ENCODE assay signal across 8 mouse cellular contexts in genomic region chr12:33314924-33315643, GRCm38 (mm10).
A peak's percentile ranks its signal among the peaks of the same experiment; 100 is the strongest.
DNase-seq lines count a peak whose midpoint lies in the region; ATAC-seq and TF ChIP-seq lines count a peak whose summit lies in the region.

No protein-coding gene starts in this region.

- no peaks in the 10 kb centered on the region for H3K27me3 ChIP-seq in forebrain, embryonic 14.5 days (replicated peaks; ENCODE audit: control insufficient read depth, insufficient read depth, low read length)
- H3K27me3 ChIP-seq in forebrain, embryonic 16.5 days (replicated peaks; ENCODE audit: control insufficient read depth, insufficient read depth, low read length), result no peaks in the 10 kb centered on the region
- H3K27me3 ChIP-seq in liver, adult 2 months (ENCODE audit: control insufficient read depth, insufficient read depth, low read length), result no peaks in the 10 kb centered on the region
- H3K27me3 ChIP-seq in midbrain, embryonic 16.5 days (ENCODE audit: control insufficient read depth, insufficient read depth, low read depth, low read length), result no peaks in the 10 kb centered on the region

- no peaks in the 10 kb centered on the region for H3K9me3 ChIP-seq in forebrain, embryonic 14.5 days (replicated peaks; ENCODE audit: control insufficient read depth, low read length)
- no peaks in the 10 kb centered on the region for H3K9me3 ChIP-seq in forebrain, embryonic 16.5 days (ENCODE audit: control insufficient read depth, low read length)
- no peaks in the 10 kb centered on the region for H3K9me3 ChIP-seq in midbrain, embryonic 16.5 days (replicated peaks; ENCODE audit: control insufficient read depth, low read length, poor library complexity, severe bottlenecking)

- H3K79me2 ChIP-seq in liver, adult 2 months (ENCODE audit: control insufficient read depth, insufficient read depth, low read length), result peaks cover 13% of the 10 kb centered on the region

- no peak overlapping the region for H3K27ac ChIP-seq in forebrain, embryonic 14.5 days (ENCODE audit: low read depth, low read length)
- no peak overlapping the region for H3K27ac ChIP-seq in forebrain, embryonic 16.5 days (ENCODE audit: low read length)
- H3K27ac ChIP-seq in liver, adult 2 months (replicated peaks; ENCODE audit: insufficient read depth, low read depth, low read length), result peak overlapping the region; percentile 90
- no peak overlapping the region for H3K27ac ChIP-seq in midbrain, embryonic 16.5 days (ENCODE audit: low read length)

- 84% methylated on average over 16 of the region's 16 CpGs for WGBS in forebrain, embryonic 14.5 days
- WGBS in forebrain, embryonic 16.5 days, result 85% methylated on average over 16 of the region's 16 CpGs
- 35% methylated on average over 16 of the region's 16 CpGs for WGBS in liver, adult 2 months
- 85% methylated on average over 16 of the region's 16 CpGs for WGBS in midbrain, embryonic 16.5 days

- no peak for TF ChIP-seq CTCF in liver, adult 2 months (IDR thresholded peaks at IDR 0.05; ENCODE audit: low read depth, low read length)

- no peak for TF ChIP-seq POLR2A in liver, adult 2 months (IDR thresholded peaks at IDR 0.05; ENCODE audit: extremely low read depth, insufficient read depth, low read length)

- H3K4me2 ChIP-seq in forebrain, embryonic 14.5 days (ENCODE audit: low read length), result no peak overlapping the region
- no peak overlapping the region for H3K4me2 ChIP-seq in forebrain, embryonic 16.5 days (ENCODE audit: low read length)
- H3K4me2 ChIP-seq in midbrain, embryonic 16.5 days (ENCODE audit: low read length), result no peak overlapping the region

- no peak overlapping the region for H3K9ac ChIP-seq in forebrain, embryonic 14.5 days (ENCODE audit: low read length)
- H3K9ac ChIP-seq in forebrain, embryonic 16.5 days (replicated peaks; ENCODE audit: low read depth, low read length), result no peak overlapping the region
- peak overlapping the region; percentile 15; the same call in 1 of the 2 replicates for H3K9ac ChIP-seq in liver, adult 2 months (ENCODE audit: low read depth, low read length)
- H3K9ac ChIP-seq in midbrain, embryonic 16.5 days (ENCODE audit: low read depth, low read length), result no peak overlapping the region

- H3K36me3 ChIP-seq in forebrain, embryonic 14.5 days (ENCODE audit: control insufficient read depth, insufficient read depth, low read length), result no peaks in the 10 kb centered on the region
- H3K36me3 ChIP-seq in forebrain, embryonic 16.5 days (ENCODE audit: control insufficient read depth, insufficient read depth), result no peaks in the 10 kb centered on the region
- H3K36me3 ChIP-seq in liver, adult 2 months (ENCODE audit: control insufficient read depth, insufficient read depth, low read length), result no peaks in the 10 kb centered on the region
- H3K36me3 ChIP-seq in midbrain, embryonic 16.5 days (ENCODE audit: control insufficient read depth, insufficient read depth, low read length), result no peaks in the 10 kb centered on the region

- H3K4me1 ChIP-seq in forebrain, embryonic 14.5 days (ENCODE audit: control insufficient read depth, insufficient read depth, low read length), result peaks cover 9% of the 10 kb centered on the region; the same call in 1 of the 2 replicates
- peaks cover 16% of the 10 kb centered on the region for H3K4me1 ChIP-seq in forebrain, embryonic 16.5 days (replicated peaks; ENCODE audit: control insufficient read depth, insufficient read depth, low read length)
- peaks cover 43% of the 10 kb centered on the region for H3K4me1 ChIP-seq in liver, adult 2 months (ENCODE audit: control insufficient read depth, insufficient read depth, low read length)
- 0 out of 2 replicates have a peak, but pooled peaks cover 4% of the 10 kb centered on the region for H3K4me1 ChIP-seq in midbrain, embryonic 16.5 days (ENCODE audit: control insufficient read depth, insufficient read depth, low read length)

- H3K4me3 ChIP-seq in forebrain, embryonic 14.5 days (ENCODE audit: low read depth, low read length), result no peak overlapping the region
- H3K4me3 ChIP-seq in forebrain, embryonic 16.5 days (replicated peaks; ENCODE audit: low read length), result no peak overlapping the region
- H3K4me3 ChIP-seq in liver, adult 2 months (ENCODE audit: insufficient read depth, low read depth, low read length), result no peak overlapping the region
- H3K4me3 ChIP-seq in midbrain, embryonic 16.5 days (ENCODE audit: low read depth, low read length), result no peak overlapping the region

- ATAC-seq in forebrain, embryonic 14.5 days, result no peak
- ATAC-seq in forebrain, embryonic 16.5 days, result no peak
- peak; percentile 78 for ATAC-seq in neutrophil, adult 5-6 weeks (ENCODE audit: extremely low read depth, insufficient number of reproducible peaks, low FRiP score, poor library complexity, severe bottlenecking)
- no peak for ATAC-seq in midbrain, embryonic 16.5 days

- peak; percentile 12 for DNase-seq in forebrain, embryonic 14.5 days (ENCODE audit: low spot score)
- DNase-seq in heart, adult 9 months (ENCODE audit: low spot score in 2 of 2), result peak; percentile 38 to 58
- peak; percentile 92 for DNase-seq in liver, adult 2 months (ENCODE audit: extremely low read depth, low read depth, low spot score)
- no peak for DNase-seq in adipocyte (ENCODE audit: low spot score)
- no peak for DNase-seq in right cerebral cortex, postnatal 36 days (ENCODE audit: low spot score in 2 of 2)

Comparison
In these comparisons a context has a peak if more than half of its experiments do, and no peak if none do; other contexts are left out.
1. DNase-seq: peak in forebrain, embryonic 14.5 days (single experiment), heart, adult 9 months (2 of 2) and liver, adult 2 months (single experiment); none in adipocyte (single experiment) and right cerebral cortex, postnatal 36 days (0 of 2).